ENCODE assay signal across 22 mouse cellular contexts in the genomic region with DNA sequence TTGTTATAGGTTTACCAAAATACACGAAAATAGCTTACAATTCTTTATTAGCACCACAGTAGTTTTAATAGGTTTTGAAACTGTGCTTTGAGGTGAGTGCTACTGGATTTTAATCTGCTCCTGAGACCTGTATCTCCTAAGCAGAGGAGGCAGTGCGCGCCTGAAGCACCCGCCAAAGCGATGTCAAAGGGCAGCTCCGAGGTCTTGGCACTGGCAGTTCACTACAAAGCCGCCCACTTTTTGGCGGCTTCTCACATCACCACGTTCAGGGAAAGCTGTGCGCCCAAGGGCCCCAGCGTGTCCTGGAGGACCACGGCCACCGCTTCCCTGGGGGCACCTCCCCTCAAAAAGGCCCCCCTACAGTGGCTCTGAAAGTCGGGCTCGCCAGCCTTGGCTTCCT.
DNase-seq lines count a peak whose midpoint lies in the region; ATAC-seq and TF ChIP-seq lines count a peak whose summit lies in the region.
"Had no signal": no experiment of that assay in that cellular context is flagged by ENCODE, and none has a peak within 500 bp of the region (broad histone marks: within the 10 kb centered on the region; RNA-seq: fewer than 3 reads in every experiment).

No protein-coding gene starts in this region.

- H3K4me3 ChIP-seq in E14TG2a.4 (replicated peaks; ENCODE audit: low read length) (peak overlapping the region; percentile 70), ES-E14 (ENCODE audit: insufficient read depth in 1 of 2, low read depth in 1 of 2, low read length in 2 of 2, poor library complexity in 1 of 2, severe bottlenecking in 1 of 2) (peak overlapping the region; percentile 12 to 37; a peak in 3 of 4 replicates)
- H3K4me3 ChIP-seq in hindbrain, embryonic 13.5 days, result no peak overlapping the region
- H3K4me3 ChIP-seq: embryonic facial prominence, embryonic 10.5 days; embryonic facial prominence, embryonic 12.5 days; forebrain, embryonic 13.5 days; forebrain, embryonic 15.5 days had no signal

- in situ Hi-C loops in ES-E14 (cut with MboI; ENCODE audit: low sequenced_read_pairs in 2 of 2, unreplicated experiment in 2 of 2), result no loop called here

- H3K9ac ChIP-seq in ES-E14 (ENCODE audit: insufficient read depth, low read depth, low read length, poor library complexity, severe bottlenecking), result peak overlapping the region; percentile 18; the same call in 1 of the 2 replicates
- H3K9ac ChIP-seq in hindbrain, embryonic 13.5 days, result no peak overlapping the region
- H3K9ac ChIP-seq: embryonic facial prominence, embryonic 12.5 days; forebrain, embryonic 13.5 days; forebrain, embryonic 15.5 days; forebrain, postnatal 0 days had no signal

- H3K36me3 ChIP-seq in E14TG2a.4 (ENCODE audit: insufficient read depth, low read length) (no peaks in the 10 kb centered on the region), ES-E14 (ENCODE audit: control insufficient read depth, insufficient read depth, low read length, poor library complexity, severe bottlenecking) (no peaks in the 10 kb centered on the region)
- H3K36me3 ChIP-seq in hindbrain, embryonic 13.5 days, result no peaks in the 10 kb centered on the region
- H3K36me3 ChIP-seq: embryonic facial prominence, embryonic 10.5 days; embryonic facial prominence, embryonic 12.5 days; forebrain, embryonic 15.5 days had no signal

- H3K9me3 ChIP-seq in E14TG2a.4 (ENCODE audit: low read length) (no peaks in the 10 kb centered on the region), ES-E14 (ENCODE audit: control insufficient read depth, insufficient read depth, low read depth, low read length) (no peaks in the 10 kb centered on the region)
- H3K9me3 ChIP-seq in hindbrain, embryonic 13.5 days, result peaks cover 4% of the 10 kb centered on the region; the same call in 1 of the 2 replicates
- H3K9me3 ChIP-seq: forebrain, embryonic 15.5 days had no signal

- peaks cover 30% of the 10 kb centered on the region for H3K4me1 ChIP-seq in E14TG2a.4 (replicated peaks; ENCODE audit: low read depth, low read length)
- H3K4me1 ChIP-seq in ES-E14 (ENCODE audit: control insufficient read depth in 2 of 2, insufficient read depth in 2 of 2, low read length in 2 of 2, poor library complexity in 1 of 2), result peaks cover 3% of the 10 kb centered on the region in 2 experiments; a peak in 2 of 4 replicates
- no peaks in the 10 kb centered on the region for H3K4me1 ChIP-seq in hindbrain, embryonic 13.5 days (replicated peaks)
- H3K4me1 ChIP-seq: embryonic facial prominence, embryonic 10.5 days; embryonic facial prominence, embryonic 12.5 days; forebrain, embryonic 13.5 days; forebrain, embryonic 15.5 days had no signal

- DNase-seq in ES-E14 (ENCODE audit: low read depth, low spot score), result no peak
- DNase-seq in ZHBTc4 (ENCODE audit: low read depth, low spot score), result peak; percentile 56
- DNase-seq in gastrocnemius, postnatal 10 days, result no peak
- DNase-seq: adrenal gland, adult 8-10 months; adrenal gland, postnatal 14 days; adrenal gland, postnatal 36 days; B cell, adult 2 months; cerebellum, adult 11-12 months; cerebellum, adult 2 months; cerebellum, adult 9-10 months; cerebellum, postnatal 10 days; cerebellum, postnatal 25 days; forebrain, postnatal 0 days had no signal

- ATAC-seq in hindbrain, embryonic 13.5 days (ENCODE audit: low FRiP score), result no peak
- ATAC-seq: activated CD4-positive, CD25-positive, alpha-beta regulatory T cell, adult 4 months; CD4-positive, CD25-positive, alpha-beta regulatory T cell, adult 4 months; forebrain, embryonic 13.5 days; forebrain, embryonic 15.5 days; forebrain, postnatal 0 days; Patski had no signal

- H3K27me3 ChIP-seq in E14TG2a.4 (ENCODE audit: insufficient read depth, low read length), result no peaks in the 10 kb centered on the region; the same call in 1 of the 2 replicates
- H3K27me3 ChIP-seq in hindbrain, embryonic 13.5 days, result no peaks in the 10 kb centered on the region
- H3K27me3 ChIP-seq: embryonic facial prominence, embryonic 12.5 days; forebrain, embryonic 13.5 days; forebrain, embryonic 15.5 days; Patski had no signal

- 74% methylated on average over 15 of the region's 15 CpGs for WGBS in hindbrain, embryonic 13.5 days

- H3K27ac ChIP-seq in ES-E14 (ENCODE audit: insufficient read depth, low read depth, low read length, poor library complexity, severe bottlenecking), result no peak overlapping the region
- H3K27ac ChIP-seq in hindbrain, embryonic 13.5 days, result no peak overlapping the region
- H3K27ac ChIP-seq: embryonic facial prominence, embryonic 10.5 days; embryonic facial prominence, embryonic 12.5 days; forebrain, embryonic 13.5 days; forebrain, embryonic 15.5 days had no signal

- H3K4me2 ChIP-seq in hindbrain, embryonic 13.5 days, result no peak overlapping the region
- H3K4me2 ChIP-seq: embryonic facial prominence, embryonic 12.5 days; forebrain, embryonic 13.5 days; forebrain, embryonic 15.5 days had no signal

- TF ChIP-seq CTCF in E14TG2a.4 (conservative IDR thresholded peaks at IDR 0.05; ENCODE audit: low read length), result no peak

TF ChIP-seq in ES-E14, 5 proteins besides CTCF, POLR2A, EP300 and RAD21:
- no peak for TF ChIP-seq ZC3H11A (IDR thresholded peaks at IDR 0.05; ENCODE audit: borderline replicate concordance, low read depth, low read length)
- no peak for TF ChIP-seq HCFC1 (IDR thresholded peaks at IDR 0.05; ENCODE audit: borderline replicate concordance, insufficient read depth, low read length)
- no peak for TF ChIP-seq MAFK (IDR thresholded peaks at IDR 0.05; ENCODE audit: insufficient read depth, low read depth, low read length)
- no peak for TF ChIP-seq ZNF384 (IDR thresholded peaks at IDR 0.05; ENCODE audit: low read depth, low read length)
- no peak for TF ChIP-seq CHD2 (IDR thresholded peaks at IDR 0.05; ENCODE audit: low read depth, low read length)
